Mouse (Mus musculus) midbrain, embryonic 14.5 days (tissue): ENCODE results near the gene Hspa4l. TPM values are rescaled to one million over a fixed set of nuclear protein-coding genes. Genes with fewer than 3 reads are reported as not detected.

ENCODE experiments used
- ATAC-seq: fragments of 200-750 bp; cut with Nextera tagmentation; 2 replicates; pipeline ENCODE4 v1.8.0; 2017; ENCODE audit warnings: moderate number of reproducible peaks, moderate library complexity; ENCODE audit not compliant: low FRiP score, low TSS enrichment
- DNase-seq: peaks from one replicate; pipeline ENCODE4 v3.0.0-alpha.2; 2015
- H3K27ac ChIP-seq: fragments of 300-500 bp; sonication (generic); replicated peaks from 2 replicates; pipeline ENCODE4 v1.5.1; 2014; ENCODE audit warnings: mild to moderate bottlenecking, low read depth, low read length, moderate library complexity
- H3K27me3 ChIP-seq: fragments of 300-500 bp; sonication (generic); 2 replicates; pipeline ENCODE4 v1.6.1; 2014; ENCODE audit warnings: low read length, control low read depth, mixed read lengths; ENCODE audit not compliant: control insufficient read depth, insufficient read depth
- H3K36me3 ChIP-seq: fragments of 300-500 bp; sonication (generic); 2 replicates; pipeline ENCODE4 v1.6.1; 2014; ENCODE audit warnings: low read length, control low read depth; ENCODE audit not compliant: control insufficient read depth, insufficient read depth
- H3K4me1 ChIP-seq: fragments of 300-500 bp; sonication (generic); 2 replicates; pipeline ENCODE4 v1.6.1; 2014; ENCODE audit warnings: mild to moderate bottlenecking, antibody characterized with exemption, low read length, control low read depth; ENCODE audit not compliant: control insufficient read depth, insufficient read depth
- H3K4me2 ChIP-seq: fragments of 300-500 bp; sonication (generic); 2 replicates; pipeline ENCODE4 v1.6.1; 2014; ENCODE audit warnings: mild to moderate bottlenecking, low read length, moderate library complexity
- H3K4me3 ChIP-seq: fragments of 300-500 bp; sonication (generic); replicated peaks from 2 replicates; pipeline ENCODE4 v1.5.1; 2014; ENCODE audit warnings: low read depth, low read length
- H3K9ac ChIP-seq: fragments of 300-500 bp; sonication (generic); replicated peaks from 2 replicates; pipeline ENCODE4 v1.6.1; 2014; ENCODE audit warnings: mild to moderate bottlenecking, low read length, moderate library complexity
- H3K9me3 ChIP-seq: fragments of 300-500 bp; sonication (generic); 2 replicates; pipeline ENCODE4 v1.6.1; 2016; ENCODE audit warnings: low read length, control low read depth, mixed read lengths; ENCODE audit not compliant: control insufficient read depth
- WGBS: fragments of 180-500 bp; shearing (Covaris S2); extraction: QIAGEN DNeasy Blood & Tissue Kit; methylation state at CpG from one replicate; pipeline ENCODE4 v1.1.7; 2014; 5-methylcytosine and 5-hydroxymethylcytosine counted together
- polyA plus RNA-seq: library from polyadenylated mRNA; unstranded; fragments of >200 nt; fragmentation: Nextera tagmentation; extraction: Ambion mirVana; gene quantifications from 2 replicates; pipeline ENCODE4 v1.2.1, GENCODE M21; 2014

The Hspa4l gene
- 40.1 and 53.1 TPM in 2 replicates for polyA plus RNA-seq

- Histone ChIP-seq H3K4me3 (peak within 1 kb of the TSS; percentile 86), H3K4me1 (peaks cover 15% of the 10 kb centered on the region), H3K27ac (peak within 1 kb of the TSS; percentile 91), H3K9ac (peak within 1 kb of the TSS; percentile 87), H3K36me3 (no peaks in the 10 kb centered on the region), H3K9me3 (no peaks in the 10 kb centered on the region), H3K27me3 (no peaks in the 10 kb centered on the region), H3K4me2 (peak within 1 kb of the TSS; percentile 80)
- WGBS: 13% methylated on average over 16 of the region's 16 CpGs
- ATAC-seq: no peak
- peak; percentile 44 for DNase-seq
Observed at GRCm38 (mm10) chr3:40744024-40744835, at the start of gene Hspa4l. Gene Hspa4l, plus strand, starts transcription at chr3:40744495.

GRCm38 (mm10) chr3:40695162-40695561 is 49.1 kb upstream of the Hspa4l start:
- DNase-seq (no peak), ATAC-seq (no peak)
- WGBS: 99% methylated on average over 2 of the region's 2 CpGs
- Histone ChIP-seq H3K9ac (no peak overlapping the region), H3K4me2 (no peak overlapping the region), H3K36me3 (peaks cover 16% of the 10 kb centered on the region; the same call in 1 of the 2 replicates), H3K4me3 (no peak overlapping the region), H3K9me3 (no peaks in the 10 kb centered on the region), H3K27ac (no peak overlapping the region), H3K27me3 (no peaks in the 10 kb centered on the region), H3K4me1 (no peaks in the 10 kb centered on the region)

- ATAC-seq (no peak), DNase-seq (no peak)
- no peak overlapping the region for H3K4me2 ChIP-seq
- H3K4me3 ChIP-seq: no peak overlapping the region
- H3K9ac ChIP-seq: no peak overlapping the region
- H3K4me1 ChIP-seq: no peaks in the 10 kb centered on the region
- WGBS: 89% methylated on average over 3 of the region's 3 CpGs
- no peaks in the 10 kb centered on the region for H3K9me3 ChIP-seq
- H3K27ac ChIP-seq: no peak overlapping the region
- no peaks in the 10 kb centered on the region for H3K27me3 ChIP-seq
- peaks cover 21% of the 10 kb centered on the region for H3K36me3 ChIP-seq
Observed at GRCm38 (mm10) chr3:40698834-40699233, 45.5 kb upstream of the Hspa4l start.

- 87% methylated on average over 5 of the region's 5 CpGs for WGBS
- no peak overlapping the region for H3K4me3 ChIP-seq
- ATAC-seq: no peak
- no peak for DNase-seq
- H3K4me1 ChIP-seq: no peaks in the 10 kb centered on the region
- no peak overlapping the region for H3K4me2 ChIP-seq
- H3K36me3 ChIP-seq: peaks cover 8% of the 10 kb centered on the region
- no peak overlapping the region for H3K27ac ChIP-seq
- no peak overlapping the region for H3K9ac ChIP-seq
- H3K27me3 ChIP-seq: no peaks in the 10 kb centered on the region
- no peaks in the 10 kb centered on the region for H3K9me3 ChIP-seq
Observed at GRCm38 (mm10) chr3:40704816-40705430, 39.4 kb upstream of the Hspa4l start.

- DNase-seq (no peak), ATAC-seq (no peak)
- Histone ChIP-seq H3K27me3 (no peaks in the 10 kb centered on the region), H3K4me2 (no peak within 1 kb of the TSS), H3K9me3 (no peaks in the 10 kb centered on the region), H3K36me3 (peaks cover under 1% of the 10 kb centered on the region; the same call in 1 of the 2 replicates), H3K4me1 (no peaks in the 10 kb centered on the region), H3K9ac (no peak within 1 kb of the TSS), H3K27ac (no peak within 1 kb of the TSS), H3K4me3 (no peak within 1 kb of the TSS)
- WGBS: 92% methylated on average over 30 of the region's 30 CpGs
Observed at GRCm38 (mm10) chr3:40708655-40709054, 35.6 kb upstream of the Hspa4l start, which contains the start of gene Slc25a31. Gene Slc25a31, plus strand, starts transcription at chr3:40708855.

GRCm38 (mm10) chr3:40716056-40716455 is 28.2 kb upstream of the Hspa4l start:
- no peak for DNase-seq
- no peaks in the 10 kb centered on the region for H3K4me1 ChIP-seq
- H3K4me2 ChIP-seq: no peak overlapping the region
- no peak for ATAC-seq
- WGBS: 69% methylated on average over 1 of the region's 1 CpGs
- H3K4me3 ChIP-seq: no peak overlapping the region
- H3K27ac ChIP-seq: no peak overlapping the region
- no peaks in the 10 kb centered on the region for H3K9me3 ChIP-seq
- H3K36me3 ChIP-seq: no peaks in the 10 kb centered on the region
- H3K9ac ChIP-seq: no peak overlapping the region
- no peaks in the 10 kb centered on the region for H3K27me3 ChIP-seq

- no peak overlapping the region for H3K9ac ChIP-seq
- no peaks in the 10 kb centered on the region for H3K4me1 ChIP-seq
- H3K27me3 ChIP-seq: no peaks in the 10 kb centered on the region
- H3K4me2 ChIP-seq: no peak overlapping the region
- no peaks in the 10 kb centered on the region for H3K9me3 ChIP-seq
- no peak for ATAC-seq
- H3K4me3 ChIP-seq: no peak overlapping the region
- DNase-seq: no peak
- no peak overlapping the region for H3K27ac ChIP-seq
- 90% methylated on average over 3 of the region's 3 CpGs for WGBS
- no peaks in the 10 kb centered on the region for H3K36me3 ChIP-seq
Observed at GRCm38 (mm10) chr3:40719022-40719421, 25.3 kb upstream of the Hspa4l start.

GRCm38 (mm10) chr3:40738381-40738912 is 5.8 kb upstream of the Hspa4l start:
- H3K36me3 ChIP-seq: no peaks in the 10 kb centered on the region
- H3K27me3 ChIP-seq: no peaks in the 10 kb centered on the region
- no peak for DNase-seq
- no peaks in the 10 kb centered on the region for H3K4me1 ChIP-seq
- WGBS: 87% methylated on average over 6 of the region's 6 CpGs
- H3K9me3 ChIP-seq: no peaks in the 10 kb centered on the region
- no peak for ATAC-seq
- H3K27ac ChIP-seq: no peak overlapping the region
- H3K4me2 ChIP-seq: no peak overlapping the region
- H3K4me3 ChIP-seq: no peak overlapping the region
- no peak overlapping the region for H3K9ac ChIP-seq
